Mouse (Mus musculus) hindbrain, postnatal 0 days (tissue): ENCODE measurements around the gene Mfsd4b5. TPM values are rescaled to one million over a fixed set of nuclear protein-coding genes. Genes with fewer than 3 reads are reported as not detected.

ENCODE experiments used
- ATAC-seq: fragments of 200-750 bp; cut with Nextera tagmentation; 2 replicates; pipeline ENCODE4 v1.8.0; 2017; ENCODE audit warnings: mild to moderate bottlenecking, moderate TSS enrichment, moderate library complexity
- DNase-seq: peaks from one replicate; pipeline ENCODE4 v3.0.0-alpha.2; 2015; ENCODE audit warnings: low spot score
- H3K27ac ChIP-seq: fragments of 300-500 bp; sonication (generic); 2 replicates; pipeline ENCODE4 v1.5.1; 2014; ENCODE audit warnings: mild to moderate bottlenecking
- H3K27me3 ChIP-seq: fragments of 300-500 bp; sonication (generic); 2 replicates; pipeline ENCODE4 v1.6.1; 2014; ENCODE audit warnings: low read length, mixed read lengths; ENCODE audit not compliant: insufficient read depth
- H3K36me3 ChIP-seq: fragments of 300-500 bp; sonication (generic); 2 replicates; pipeline ENCODE4 v1.6.1; 2014; ENCODE audit warnings: low read length, mixed read lengths; ENCODE audit not compliant: insufficient read depth
- H3K4me1 ChIP-seq: fragments of 300-500 bp; sonication (generic); 2 replicates; pipeline ENCODE4 v1.6.1; 2014; ENCODE audit warnings: antibody characterized with exemption, low read length, mixed read lengths; ENCODE audit not compliant: insufficient read depth
- H3K4me2 ChIP-seq: fragments of 300-500 bp; sonication (generic); 2 replicates; pipeline ENCODE4 v1.6.1; 2014; ENCODE audit warnings: low read depth, mild to moderate bottlenecking, low read length, moderate library complexity, mixed read lengths
- H3K4me3 ChIP-seq: fragments of 300-500 bp; sonication (generic); 2 replicates; pipeline ENCODE4 v1.5.1; 2014; ENCODE audit warnings: low read length
- H3K9ac ChIP-seq: fragments of 300-500 bp; sonication (generic); replicated peaks from 2 replicates; pipeline ENCODE4 v1.6.1; 2014; ENCODE audit warnings: mild to moderate bottlenecking, low read length, moderate library complexity, mixed read lengths
- H3K9me3 ChIP-seq: fragments of 300-500 bp; sonication (generic); 2 replicates; pipeline ENCODE4 v1.6.1; 2016; ENCODE audit warnings: low read length, mixed read lengths
- CTCF ChIP-seq: IDR thresholded peaks from 2 replicates; pipeline ENCODE4 v1.5.1; 2016; ENCODE audit warnings: antibody characterized with exemption, control low read depth, low read depth
- WGBS: fragments of 180-500 bp; shearing (Covaris S2); extraction: QIAGEN DNeasy Blood & Tissue Kit; methylation state at CpG from one replicate; pipeline ENCODE4 v1.1.7; 2014; 5-methylcytosine and 5-hydroxymethylcytosine counted together
- polyA plus RNA-seq: library from polyadenylated mRNA; unstranded; fragments of >200 nt; fragmentation: Nextera tagmentation; extraction: Ambion mirVana; gene quantifications from 2 replicates; pipeline ENCODE4 v1.2.1, GENCODE M21; 2015
- total RNA-seq: library from RNA; depleted of rRNA; stranded (reverse); fragments of >200 nt; gene quantifications from 2 replicates; pipeline ENCODE4 v1.2.3, GENCODE M21; 2014; rRNA removed

Gene Mfsd4b5
- total and polyA plus RNA-seq, 2 experiments from 2014 or later = 0.18 TPM; not detected in 1

DNA sequence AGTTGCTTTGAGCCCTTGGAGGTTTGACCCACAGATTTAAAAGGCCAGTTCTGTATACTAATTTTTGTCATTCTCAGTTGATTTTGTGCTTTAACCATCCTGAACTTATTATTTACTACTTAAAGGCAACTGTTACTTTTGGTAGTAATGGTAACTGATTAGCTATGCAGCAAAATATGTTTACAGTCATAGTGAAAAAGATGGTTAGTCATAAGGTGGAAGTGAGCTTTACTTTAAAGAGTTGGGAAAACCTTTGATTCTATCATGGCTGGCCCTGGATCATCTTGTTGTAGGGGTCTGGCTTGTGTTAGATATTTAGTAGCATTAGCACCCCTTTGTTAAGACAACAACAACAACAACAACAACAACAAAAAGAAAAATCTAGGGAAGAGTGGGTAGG lies 73.8 kb downstream of the Mfsd4b5 start:
- no peak overlapping the region for H3K9ac ChIP-seq
- ATAC-seq (no peak), DNase-seq (no peak)
- H3K4me1 ChIP-seq = no peaks in the 10 kb centered on the region
- no peak for TF ChIP-seq CTCF
- H3K27me3 ChIP-seq = no peaks in the 10 kb centered on the region
- H3K36me3 ChIP-seq = no peaks in the 10 kb centered on the region
- H3K27ac ChIP-seq = no peak overlapping the region
- no peak overlapping the region for H3K4me3 ChIP-seq
- no peak overlapping the region for H3K4me2 ChIP-seq
- no peaks in the 10 kb centered on the region for H3K9me3 ChIP-seq

DNA sequence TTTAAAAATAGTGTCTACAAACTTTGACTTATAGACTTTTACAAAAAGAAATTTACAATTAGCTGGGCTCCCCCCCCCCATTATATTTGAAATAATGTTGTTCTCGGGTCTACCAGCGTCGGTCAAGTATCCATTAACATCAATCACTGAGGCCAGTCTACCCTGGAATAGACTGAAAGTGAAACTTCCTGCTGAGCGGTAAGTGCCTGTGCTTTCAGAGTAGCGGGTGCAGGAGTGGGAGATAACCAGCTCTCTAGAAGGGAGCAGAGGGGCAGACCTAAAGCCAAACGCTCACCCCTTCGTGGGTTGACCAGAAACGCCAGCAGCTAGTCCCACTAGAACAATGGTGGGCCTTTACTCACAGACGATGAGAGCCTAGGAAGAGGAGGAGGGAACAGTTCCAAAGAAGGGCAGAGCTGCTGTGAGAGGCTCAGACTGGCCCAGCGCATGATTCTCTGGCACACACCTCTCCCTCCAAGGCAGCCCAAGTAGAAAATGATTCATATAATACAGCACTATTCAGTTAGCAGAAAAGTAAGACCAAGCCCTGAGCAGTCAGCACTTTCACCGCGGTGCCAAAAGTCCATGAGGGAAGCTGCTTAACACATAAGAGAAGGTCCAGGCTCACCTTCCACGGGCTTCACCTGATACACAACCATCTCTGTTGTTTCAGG lies 77.5 kb downstream of the Mfsd4b5 start:
- H3K9ac ChIP-seq = no peak overlapping the region
- no peaks in the 10 kb centered on the region for H3K4me1 ChIP-seq
- WGBS = 74% methylated on average over 13 of the region's 13 CpGs
- no peak overlapping the region for H3K4me3 ChIP-seq
- H3K36me3 ChIP-seq = no peaks in the 10 kb centered on the region
- TF ChIP-seq CTCF = no peak
- no peaks in the 10 kb centered on the region for H3K27me3 ChIP-seq
- ATAC-seq (no peak), DNase-seq (no peak)
- H3K27ac ChIP-seq = no peak overlapping the region
- no peak overlapping the region for H3K4me2 ChIP-seq
- H3K9me3 ChIP-seq = no peaks in the 10 kb centered on the region

Other genes with a start within 250 kb of the Mfsd4b5 start
- gene Mfsd4b4, start 87.4 kb downstream of the Mfsd4b5 start, total RNA-seq = 7.0 and 9.6 TPM in 2 replicates
- 1.7 and 1.9 TPM in 2 replicates for gene Mfsd4b4, start 87.4 kb downstream of the Mfsd4b5 start, polyA plus RNA-seq
- not detected in 2 replicates for gene Mfsd4b2, start 59.7 kb downstream of the Mfsd4b5 start, total RNA-seq
- gene Mfsd4b2, start 59.7 kb downstream of the Mfsd4b5 start, polyA plus RNA-seq = not detected in 2 replicates
- gene Mfsd4b3, start 26.5 kb downstream of the Mfsd4b5 start, total RNA-seq = 0.18 and 0.84 TPM in 2 replicates
- gene Mfsd4b3, start 26.5 kb downstream of the Mfsd4b5 start, polyA plus RNA-seq = not detected in 2 replicates
- 0.32 and 0.73 TPM in 2 replicates for gene Mfsd4b1, start 38.6 kb upstream of the Mfsd4b5 start, total RNA-seq
- 0.26 and 0.33 TPM in 2 replicates for gene Mfsd4b1, start 38.6 kb upstream of the Mfsd4b5 start, polyA plus RNA-seq
- 3.9 and 4.1 TPM in 2 replicates for gene Slc16a10, start 155.6 kb upstream of the Mfsd4b5 start, total RNA-seq
- 3.4 and 3.6 TPM in 2 replicates for gene Slc16a10, start 155.6 kb upstream of the Mfsd4b5 start, polyA plus RNA-seq